Mouse (Mus musculus): ENCODE data around the gene Grm5.

The Grm5 gene

DNA sequence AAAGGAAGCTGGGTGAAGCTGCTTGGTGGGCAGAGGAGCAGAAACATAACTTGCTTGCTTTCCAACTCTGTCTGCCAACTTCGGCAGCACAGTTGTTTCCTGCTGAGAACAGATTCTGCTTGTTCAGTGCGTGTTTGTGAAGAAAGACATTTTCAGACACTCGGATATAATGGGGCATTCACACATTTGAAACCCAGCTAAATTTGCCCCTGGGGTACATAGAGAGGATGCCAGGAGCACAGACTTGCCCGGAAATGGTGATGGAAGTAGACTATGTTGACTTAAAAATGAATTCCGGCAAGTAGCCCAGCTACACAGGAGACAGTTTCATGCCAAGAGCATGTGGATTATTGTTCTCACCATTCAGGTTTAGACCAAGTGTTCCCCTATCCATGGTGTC lies 342.0 kb downstream of the Grm5 start:
- peak; percentile 40 to 52 for DNase-seq (ENCODE audit: low spot score in 2 of 2)

- no peak for DNase-seq (ENCODE audit: low spot score in 2 of 2)
Measured at GRCm38 (mm10) chr7:87937415-87937814, 353.4 kb downstream of the Grm5 start.

- no peak for DNase-seq (ENCODE audit: low spot score in 2 of 2)
Measured at GRCm38 (mm10) chr7:87938265-87938664, 354.3 kb downstream of the Grm5 start.

- no peak for DNase-seq (ENCODE audit: low spot score in 2 of 2)
Measured at GRCm38 (mm10) chr7:87950205-87950604, 366.2 kb downstream of the Grm5 start.

DNA sequence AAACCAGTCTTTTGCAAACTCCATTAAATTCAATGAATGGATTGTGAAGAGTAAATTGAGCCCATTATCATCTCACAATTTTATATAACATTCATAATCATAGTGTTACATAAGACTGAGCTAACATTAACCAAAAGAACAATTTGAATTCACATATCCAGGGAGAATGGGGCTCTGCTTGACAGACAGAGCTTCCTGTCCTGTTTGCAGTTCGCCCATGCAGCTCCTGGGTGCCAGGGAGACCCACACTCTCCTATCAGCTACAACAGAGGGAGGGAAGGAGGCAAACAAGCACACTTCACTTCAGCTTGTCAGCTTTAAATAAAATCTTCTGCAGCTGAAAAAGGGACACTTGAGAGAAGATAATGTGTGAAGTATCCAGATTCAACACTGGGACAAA lies 389.2 kb downstream of the Grm5 start:
- DNase-seq (ENCODE audit: low spot score in 2 of 2): no peak

GRCm38 (mm10) chr7:87975041-87975440 lies 391.1 kb downstream of the Grm5 start:
- DNase-seq (ENCODE audit: low spot score in 2 of 2): no peak

DNA sequence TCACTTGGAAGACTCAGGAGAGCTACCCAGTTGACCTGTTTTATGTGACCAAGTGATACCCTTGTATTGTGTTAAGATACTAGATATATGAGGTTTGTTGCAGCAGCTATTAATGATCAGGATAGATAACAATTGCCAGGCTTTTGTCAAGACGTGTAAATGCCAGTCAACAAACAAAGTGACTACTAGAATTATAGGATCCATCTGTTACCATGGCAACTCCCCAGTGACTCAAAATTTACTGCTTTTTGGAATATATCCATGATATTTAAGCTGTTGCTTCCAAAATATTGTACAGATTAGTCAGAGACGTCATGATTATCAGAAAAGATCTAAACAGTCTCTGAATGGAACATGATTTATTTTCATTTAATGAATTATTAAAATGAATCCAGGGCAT lies 399.5 kb downstream of the Grm5 start:
- no peak for DNase-seq (ENCODE audit: low spot score in 2 of 2)

DNA sequence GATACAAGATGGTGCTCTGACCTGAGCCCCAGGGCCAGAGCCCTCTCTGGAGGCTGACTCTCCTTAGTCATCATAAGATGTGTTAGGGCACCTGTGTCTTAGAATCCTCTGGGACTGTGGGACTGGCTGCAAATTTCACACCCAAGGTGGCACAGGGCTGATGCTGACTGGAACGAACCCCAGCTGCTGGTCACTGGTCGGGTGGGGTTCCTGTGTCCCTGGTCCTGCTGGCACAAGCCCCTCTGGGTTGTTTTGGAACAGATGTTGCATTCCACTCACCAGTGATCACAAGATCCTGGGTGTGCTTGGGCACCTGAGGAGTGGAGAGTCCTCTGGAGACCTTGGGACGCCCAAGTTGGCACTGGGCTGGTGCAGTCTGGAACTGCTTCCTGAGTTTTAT lies 430.5 kb downstream of the Grm5 start:
- DNase-seq (ENCODE audit: low spot score in 2 of 2): no peak

DNA sequence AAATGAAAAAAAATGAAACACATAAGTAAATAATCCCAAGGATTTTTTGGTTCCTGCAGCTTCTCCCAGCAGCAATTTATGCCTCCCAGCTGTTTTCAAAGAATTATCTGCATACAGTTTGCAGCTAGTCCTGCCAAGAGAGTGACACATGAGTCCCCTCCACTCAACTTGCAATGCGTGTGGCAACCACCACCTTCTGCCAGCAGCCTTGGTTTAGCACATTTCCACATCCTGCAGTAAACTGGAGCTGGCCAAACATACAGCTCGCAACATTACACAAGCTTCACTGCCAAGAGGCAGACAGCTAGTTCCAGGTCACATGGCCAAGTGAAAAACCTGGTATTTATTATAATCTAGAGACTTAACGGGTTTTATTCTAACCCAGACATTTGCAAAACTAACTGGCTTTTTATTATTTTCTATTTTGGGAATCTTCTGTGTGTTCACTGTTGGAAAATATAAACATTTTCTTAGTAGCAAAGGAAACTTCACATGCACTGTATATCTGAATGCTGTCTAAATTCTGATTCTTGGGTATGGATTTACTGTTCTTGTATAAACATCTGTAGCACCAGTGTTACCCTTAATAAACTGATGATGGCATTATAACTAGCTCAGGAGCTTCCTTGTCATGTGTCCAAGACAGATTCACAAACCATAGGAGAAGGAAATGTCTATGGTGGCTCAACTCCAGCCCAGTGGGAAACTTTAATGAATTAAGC lies 443.6 kb downstream of the Grm5 start:
- peak in 1 of 2 experiments; percentile 32 for DNase-seq (ENCODE audit: low spot score in 2 of 2)

- no peak for DNase-seq (ENCODE audit: low spot score in 2 of 2)
Measured at GRCm38 (mm10) chr7:88047366-88047765, 463.4 kb downstream of the Grm5 start.

GRCm38 (mm10) chr7:88054224-88054938 lies 470.4 kb downstream of the Grm5 start:
- DNase-seq (ENCODE audit: low spot score in 2 of 2): no peak

DNA sequence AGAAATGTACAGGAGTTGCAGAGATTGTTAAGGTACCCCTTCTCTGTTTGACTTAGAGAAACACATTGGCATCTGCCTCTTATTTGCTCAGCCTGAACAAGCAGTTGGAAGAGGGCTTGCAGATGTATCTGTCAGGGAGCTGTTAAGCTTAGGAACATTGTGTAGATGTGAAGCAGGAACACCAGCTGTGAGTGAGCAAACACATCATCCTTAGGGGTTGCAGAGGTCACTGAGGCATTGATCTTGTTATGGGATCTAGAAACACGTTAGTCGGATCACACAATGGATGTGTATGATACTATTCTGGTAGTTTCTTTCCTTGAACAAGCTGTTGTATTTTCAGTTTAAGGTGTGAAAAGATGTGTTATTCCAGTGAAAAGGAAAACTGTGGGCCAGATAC lies 472.5 kb downstream of the Grm5 start:
- no peak for DNase-seq (ENCODE audit: low spot score in 2 of 2)

- DNase-seq (ENCODE audit: low spot score in 2 of 2): no peak
Measured at GRCm38 (mm10) chr7:88091115-88091514, 507.1 kb downstream of the Grm5 start.

- no peak for DNase-seq (ENCODE audit: low spot score in 2 of 2)
Measured at GRCm38 (mm10) chr7:88096536-88097107, 512.7 kb downstream of the Grm5 start.

- DNase-seq (ENCODE audit: low spot score in 2 of 2): peak in 1 of 2 experiments; percentile 23
Measured at GRCm38 (mm10) chr7:88097715-88098114, 513.7 kb downstream of the Grm5 start.

- DNase-seq (ENCODE audit: low spot score in 2 of 2): no peak
Measured at GRCm38 (mm10) chr7:88116724-88117409, 532.9 kb downstream of the Grm5 start.

- no peak for DNase-seq (ENCODE audit: low spot score in 2 of 2)
Measured at GRCm38 (mm10) chr7:88128080-88128848, 544.3 kb downstream of the Grm5 start.

DNA sequence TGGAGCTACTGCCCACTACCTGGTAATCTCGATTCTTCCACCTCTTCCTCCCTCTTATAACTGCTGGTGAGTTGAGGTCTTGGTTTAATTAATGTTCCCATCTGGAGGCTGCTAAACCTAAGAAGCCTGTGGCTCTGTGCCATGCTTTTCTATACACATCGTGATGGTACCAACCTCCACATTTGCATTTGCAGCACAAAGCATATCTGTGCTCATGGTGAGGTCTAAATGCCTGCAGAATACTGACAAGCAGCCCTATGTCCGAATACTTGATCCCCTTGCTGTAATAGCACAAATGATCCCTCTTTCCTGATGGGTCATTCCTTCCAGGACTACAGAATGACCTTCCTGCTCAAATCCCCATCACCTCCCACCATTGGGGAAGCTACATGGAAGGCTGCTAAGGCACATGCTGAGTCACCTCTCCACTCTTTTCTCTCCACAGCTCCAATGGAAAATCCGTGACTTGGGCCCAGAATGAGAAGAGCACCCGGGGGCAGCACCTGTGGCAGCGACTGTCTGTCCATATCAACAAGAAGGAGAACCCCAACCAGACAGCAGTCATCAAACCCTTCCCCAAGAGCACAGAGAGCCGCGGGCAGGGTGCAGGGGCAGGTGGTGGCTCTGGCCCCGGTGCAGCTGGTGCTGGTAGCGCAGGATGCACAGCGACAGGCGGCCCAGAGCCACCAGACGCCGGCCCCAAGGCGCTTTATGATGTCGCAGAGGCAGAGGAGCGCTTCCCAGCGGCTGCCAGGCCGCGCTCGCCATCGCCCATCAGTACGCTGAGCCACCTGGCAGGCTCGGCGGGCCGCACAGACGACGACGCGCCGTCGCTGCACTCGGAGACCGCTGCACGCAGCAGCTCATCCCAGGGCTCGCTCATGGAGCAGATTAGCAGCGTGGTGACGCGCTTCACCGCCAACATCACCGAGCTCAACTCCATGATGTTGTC lies 545.8 kb downstream of the Grm5 start:
- peak; percentile 13 to 20 for DNase-seq (ENCODE audit: low spot score in 2 of 2)

- DNase-seq (ENCODE audit: low spot score in 2 of 2): no peak
Measured at GRCm38 (mm10) chr7:88130488-88130849, 546.5 kb downstream of the Grm5 start.

GRCm38 (mm10) chr7:88159542-88160241 lies 575.7 kb downstream of the Grm5 start:
- DNase-seq (ENCODE audit: low spot score in 2 of 2): no peak

All from frontal cortex, postnatal 14 days (tissue).